Mouse (Mus musculus) monocyte, adult 5-6 weeks (primary cell): ENCODE results near the gene Knstrn. TPM values are rescaled to one million over a fixed set of nuclear protein-coding genes. Genes with fewer than 3 reads are reported as not detected.

Experiments
- ATAC-seq: fragments of 153-309, 156-312 bp; replicated peaks from 2 replicates; pipeline ENCODE4 v1.8.0; 2017; ENCODE audit warnings: mild to moderate bottlenecking; ENCODE audit not compliant: low TSS enrichment, insufficient number of reproducible peaks, severe bottlenecking, poor library complexity, low FRiP score
- total RNA-seq: library from RNA; stranded (forward); fragments of 200-1000, 200-491, 200-594 nt; gene quantifications from 3 replicates; pipeline ENCODE4 v1.2.3, GENCODE M21; 2017

Gene Knstrn
- total RNA-seq, 1 experiment from 2014 or later, result 6.5 TPM

DNA sequence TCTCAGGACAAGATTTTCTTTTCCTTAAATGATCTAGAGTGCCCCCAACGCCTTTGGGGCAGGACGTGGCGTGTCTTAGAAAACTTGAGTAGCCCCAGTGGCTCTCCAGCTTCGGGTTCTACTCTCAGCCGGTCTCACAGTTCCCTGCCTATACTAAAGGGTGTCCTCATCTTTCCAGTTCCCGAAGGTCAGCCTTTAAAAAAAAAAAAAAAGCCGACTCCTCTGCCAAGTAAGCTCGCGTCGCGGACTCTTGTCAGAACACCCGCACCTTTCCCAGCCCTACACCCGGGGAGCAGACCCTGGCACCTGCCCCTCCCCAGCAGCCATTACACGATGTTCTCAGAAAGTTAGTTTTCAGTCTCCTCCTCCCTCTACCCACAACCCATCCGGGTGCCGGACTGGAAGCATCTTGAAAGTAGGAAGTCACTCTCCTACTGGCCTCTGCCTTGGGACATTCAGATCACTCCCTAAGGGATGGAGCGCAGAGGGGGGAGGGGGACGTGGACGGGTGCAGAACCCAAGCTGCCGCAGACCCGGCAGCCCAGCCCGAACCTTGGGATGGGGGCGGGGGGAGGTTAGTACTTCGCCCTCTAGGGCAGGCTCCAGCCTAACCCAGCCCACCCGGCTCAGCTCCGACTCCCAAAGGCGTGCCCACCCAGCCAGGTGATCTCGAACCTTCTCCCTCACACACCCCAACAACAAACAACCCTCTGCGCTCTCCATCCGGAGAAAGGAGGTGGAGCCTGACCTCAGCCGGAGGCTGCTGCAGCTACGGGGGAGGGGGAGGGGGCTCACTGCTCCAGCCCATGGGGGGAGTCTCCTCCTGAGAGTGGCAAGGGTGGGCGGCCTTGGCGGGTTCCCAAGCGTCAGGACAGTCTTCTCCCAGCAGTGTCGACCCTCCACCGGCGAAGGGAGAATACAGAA lies 82.4 kb downstream of the Knstrn start:
- ATAC-seq, result peak; percentile 42

DNA sequence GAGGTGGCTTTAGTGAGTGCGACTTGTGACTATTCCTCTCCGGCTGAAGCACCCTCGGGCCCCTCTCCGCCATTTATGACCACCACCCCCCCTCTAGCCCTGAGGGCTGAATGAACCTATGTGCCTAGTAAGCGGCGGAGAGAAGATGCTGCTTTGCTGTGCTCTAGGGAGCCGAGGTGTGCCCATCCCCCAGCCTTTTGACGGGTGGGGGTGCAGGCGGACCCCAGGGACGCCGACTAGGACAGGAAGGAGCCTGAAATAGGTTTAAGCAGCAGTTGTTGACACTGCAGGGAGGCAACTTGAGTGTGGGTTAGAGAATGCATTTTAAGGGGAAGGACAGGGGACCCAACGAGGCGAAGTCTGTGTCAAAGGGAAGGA lies 83.1 kb downstream of the Knstrn start:
- ATAC-seq, result no peak

DNA sequence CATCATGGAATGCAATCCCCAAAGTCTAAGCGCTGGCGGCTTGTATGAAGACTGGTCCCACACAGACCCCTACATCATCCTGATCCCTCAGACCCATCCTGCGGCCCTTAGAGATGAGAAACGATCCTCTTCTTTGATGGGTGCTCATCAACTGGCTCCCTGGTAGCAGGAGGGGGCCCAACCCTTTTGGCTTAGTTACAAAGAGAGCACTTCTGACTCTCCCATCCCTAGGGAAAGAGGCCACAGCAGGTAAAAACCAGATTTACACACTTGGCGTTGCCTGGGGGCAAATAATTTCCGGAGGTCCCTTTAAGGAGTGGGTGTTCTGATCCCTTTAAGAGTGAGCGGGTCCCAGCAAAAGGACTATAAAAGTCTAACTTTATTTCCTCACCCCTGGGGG lies 83.6 kb downstream of the Knstrn start:
- no peak for ATAC-seq

- no peak for ATAC-seq
These were observed 84.0 kb downstream of the Knstrn start for GRCm38 (mm10) chr2:118897808-118898207.

GRCm38 (mm10) chr2:118898771-118899170 lies 85.0 kb downstream of the Knstrn start:
- ATAC-seq, result no peak

- no peak for ATAC-seq
These were observed 85.5 kb downstream of the Knstrn start for GRCm38 (mm10) chr2:118899306-118899705.

- ATAC-seq, result no peak
These were observed 86.4 kb downstream of the Knstrn start, which contains the start of gene Bahd1 for GRCm38 (mm10) chr2:118899981-118900825. Gene Bahd1 (plus strand): TSS chr2:118900377.

- no peak for ATAC-seq
These were observed 87.0 kb downstream of the Knstrn start for GRCm38 (mm10) chr2:118900826-118901140.

DNA sequence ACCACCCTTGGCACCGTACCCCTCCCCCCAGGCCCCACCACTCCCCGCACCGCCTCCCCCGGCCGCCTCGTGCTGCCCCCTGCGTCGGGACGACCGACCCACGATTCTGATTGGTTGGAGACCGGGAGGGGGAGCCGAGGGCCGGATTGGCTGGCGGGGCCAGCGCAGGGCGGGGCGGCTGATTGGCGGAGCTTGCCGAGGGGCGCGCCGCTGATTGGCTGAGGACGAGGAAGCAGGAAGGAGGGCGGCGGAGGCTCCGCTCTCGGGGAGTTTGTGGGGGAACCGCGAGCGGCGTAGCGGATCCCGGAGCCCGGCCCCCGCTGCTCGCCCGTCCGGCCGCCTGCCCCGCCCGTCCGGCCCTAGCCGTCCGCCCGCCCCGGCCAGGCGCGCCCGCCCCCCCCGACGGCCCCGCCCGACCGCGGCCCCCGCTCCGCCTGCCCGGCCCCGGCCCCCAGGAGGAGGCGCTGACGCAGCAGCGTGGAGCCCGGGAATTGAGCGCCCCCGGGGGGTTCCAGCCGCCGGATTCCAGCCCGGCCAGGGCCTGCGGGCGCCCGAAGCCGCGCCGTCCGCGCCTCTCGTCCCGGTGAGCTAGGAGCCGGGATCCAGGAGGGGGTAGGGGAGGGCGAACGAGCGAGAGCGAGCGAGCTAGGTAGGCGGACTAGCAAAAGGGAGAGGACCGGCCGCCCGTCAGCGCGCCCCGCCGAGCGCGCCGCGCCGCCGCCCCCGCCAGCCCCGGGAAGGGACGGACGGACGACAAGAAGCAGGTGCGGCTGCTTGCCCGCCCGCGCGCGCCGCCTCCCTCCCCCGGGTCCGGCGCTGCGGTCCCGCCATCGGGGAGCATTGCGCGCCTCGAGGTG lies 87.6 kb downstream of the Knstrn start:
- peak; percentile 77 for ATAC-seq

- no peak for ATAC-seq
These were observed 88.5 kb downstream of the Knstrn start for GRCm38 (mm10) chr2:118902051-118903025.

- no peak for ATAC-seq
These were observed 89.5 kb downstream of the Knstrn start for GRCm38 (mm10) chr2:118903333-118903741.

Other genes starting within 250 kb of the Knstrn start
- gene Bub1b, start 215.8 kb upstream of the Knstrn start, total RNA-seq, result 9.5 to 15.1 TPM (median 11.3 TPM) in 3 replicates
- 0.21 TPM in 1 of 3 replicates, not detected in the others for gene Pak6, start 150.7 kb upstream of the Knstrn start, total RNA-seq
- gene Ankrd63, start 110.0 kb upstream of the Knstrn start, total RNA-seq, result 0.58 TPM in 1 of 3 replicates, not detected in the others
- 32.8 to 44.3 TPM (median 36.3 TPM) in 3 replicates for gene Plcb2, start 85.6 kb upstream of the Knstrn start, total RNA-seq
- gene Inafm2, start 68.2 kb upstream of the Knstrn start, total RNA-seq, result 14.5 to 23.9 TPM (median 19.3 TPM) in 3 replicates
- gene Ccdc9b, start 51.3 kb upstream of the Knstrn start, total RNA-seq, result 0.10 to 0.19 TPM in 2 of 3 replicates, not detected in the other
- not detected in 3 replicates for gene Phgr1, start 41.2 kb upstream of the Knstrn start, total RNA-seq
- not detected in 3 replicates for gene Disp2, start 34.3 kb upstream of the Knstrn start, total RNA-seq
- 9.5 to 16.2 TPM (median 13.5 TPM) in 3 replicates for gene Ivd, start 48.0 kb downstream of the Knstrn start, total RNA-seq
- 5.6 to 11.9 TPM (median 9.6 TPM) in 3 replicates for gene Bahd1, start 86.4 kb downstream of the Knstrn start, total RNA-seq
- gene Chst14, start 112.5 kb downstream of the Knstrn start, total RNA-seq, result 2.7 to 4.7 TPM in 2 of 3 replicates, not detected in the other
- gene Ccdc32, start 215.4 kb downstream of the Knstrn start, total RNA-seq, result 11.1 to 22.1 TPM (median 15.6 TPM) in 3 replicates
- 3.7 to 5.5 TPM (median 4.3 TPM) in 3 replicates for gene Rpusd2, start 220.8 kb downstream of the Knstrn start, total RNA-seq
- 2.5 to 4.6 TPM (median 2.6 TPM) in 3 replicates for gene Knl1, start 233.1 kb downstream of the Knstrn start, total RNA-seq